Mouse (Mus musculus): ENCODE data around the gene Ctcfl.

GRCm38 (mm10) chr2:173124022-173124735 lies 4.9 kb upstream of the Ctcfl start:
- TF ChIP-seq CTCF (IDR thresholded peaks at IDR 0.05) (no peak), POLR2A (IDR thresholded peaks at IDR 0.05; ENCODE audit: insufficient read depth, low read depth, low read length) (no peak)

Measured in heart, adult 2 months (tissue).